Mouse (Mus musculus) cortical plate, adult 2 months (tissue): Measurements from ENCODE around the gene Ndufs7. TPM values are rescaled to one million over a fixed set of nuclear protein-coding genes. Genes with fewer than 3 reads are reported as not detected.

Source experiments
- H3K27ac ChIP-seq: fragments of 200-500 bp; 2 replicates; pipeline ENCODE4 v1.5.1; 2012; ENCODE audit warnings: low read length, control low read depth, inconsistent platforms; ENCODE audit not compliant: insufficient read depth
- H3K4me1 ChIP-seq: fragments of 200-500 bp; 2 replicates; pipeline ENCODE4 v1.6.1; 2011; ENCODE audit warnings: low read length; ENCODE audit not compliant: control insufficient read depth, insufficient read depth
- H3K4me3 ChIP-seq: fragments of 200-500 bp; 2 replicates; pipeline ENCODE4 v1.5.1; 2011; ENCODE audit warnings: mild to moderate bottlenecking, low read length, control low read depth; ENCODE audit not compliant: insufficient read depth
- CTCF ChIP-seq: fragments of 200-500 bp; IDR thresholded peaks from 2 replicates; pipeline ENCODE4 v1.5.1; 2011; ENCODE audit warnings: mild to moderate bottlenecking, control low read depth, low read length; ENCODE audit not compliant: insufficient read depth; ENCODE audit errors: extremely low read depth
- POLR2A ChIP-seq: fragments of 200-500 bp; IDR thresholded peaks from 2 replicates; pipeline ENCODE4 v1.6.1; 2011; ENCODE audit warnings: mild to moderate bottlenecking, low read length, control low read depth; ENCODE audit not compliant: insufficient read depth; ENCODE audit errors: extremely low read depth
- polyA plus RNA-seq: library from polyadenylated mRNA; depleted of rRNA; stranded (reverse); fragments of >200 nt; gene quantifications from 2 replicates; pipeline ENCODE4 v1.2.3, GENCODE M21; 2012

The Ndufs7 gene
- polyA plus RNA-seq, 1 experiment = 424 TPM

DNA sequence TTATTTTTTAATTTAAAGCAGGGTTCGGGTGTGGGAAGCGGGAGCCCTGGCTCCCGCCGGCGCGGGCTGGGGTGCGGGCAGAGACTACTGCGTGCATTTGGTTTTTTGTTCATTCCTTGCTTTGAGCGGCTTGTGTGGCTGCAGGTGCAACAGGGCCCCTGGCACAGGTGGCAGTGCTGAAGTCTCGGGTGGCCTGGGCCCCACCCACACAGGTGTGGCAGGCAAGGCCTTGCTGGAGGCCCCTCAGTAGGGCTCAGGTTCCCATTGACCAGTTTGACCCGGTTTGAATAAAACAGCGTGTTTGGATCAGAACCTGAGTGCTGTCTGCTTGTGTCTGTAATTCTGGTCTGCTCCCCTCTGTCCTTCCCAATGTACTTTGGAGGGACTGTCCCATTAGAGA is 39.2 kb downstream of the Ndufs7 start:
- Histone ChIP-seq H3K4me3 (no peak overlapping the region), H3K27ac (no peak overlapping the region), H3K4me1 (no peaks in the 10 kb centered on the region)
- TF ChIP-seq CTCF = no peak
- no peak for TF ChIP-seq POLR2A

DNA sequence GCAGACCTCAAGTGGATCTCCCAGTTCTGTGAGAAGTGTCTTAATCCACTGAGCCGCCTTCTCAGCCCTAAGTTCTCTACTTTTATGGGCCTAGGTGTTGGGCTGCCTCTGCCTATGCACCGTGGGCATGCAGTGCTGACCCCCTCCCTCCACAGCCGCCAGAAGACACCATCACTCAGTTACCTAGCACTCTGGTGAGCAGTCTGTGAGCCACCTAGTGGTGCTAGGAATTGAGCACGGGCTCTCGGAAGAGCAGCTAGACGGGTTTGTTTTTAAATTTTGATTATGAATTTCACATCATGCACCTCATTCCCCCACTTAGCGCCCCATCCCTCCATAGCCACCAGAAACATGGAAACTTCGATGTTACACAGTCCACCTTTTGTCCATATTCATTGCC is 39.7 kb downstream of the Ndufs7 start:
- Histone ChIP-seq H3K4me1 (no peaks in the 10 kb centered on the region), H3K27ac (no peak overlapping the region), H3K4me3 (no peak overlapping the region)
- peak; percentile 16; the same call in 1 of the 2 replicates for TF ChIP-seq CTCF
- no peak for TF ChIP-seq POLR2A

DNA sequence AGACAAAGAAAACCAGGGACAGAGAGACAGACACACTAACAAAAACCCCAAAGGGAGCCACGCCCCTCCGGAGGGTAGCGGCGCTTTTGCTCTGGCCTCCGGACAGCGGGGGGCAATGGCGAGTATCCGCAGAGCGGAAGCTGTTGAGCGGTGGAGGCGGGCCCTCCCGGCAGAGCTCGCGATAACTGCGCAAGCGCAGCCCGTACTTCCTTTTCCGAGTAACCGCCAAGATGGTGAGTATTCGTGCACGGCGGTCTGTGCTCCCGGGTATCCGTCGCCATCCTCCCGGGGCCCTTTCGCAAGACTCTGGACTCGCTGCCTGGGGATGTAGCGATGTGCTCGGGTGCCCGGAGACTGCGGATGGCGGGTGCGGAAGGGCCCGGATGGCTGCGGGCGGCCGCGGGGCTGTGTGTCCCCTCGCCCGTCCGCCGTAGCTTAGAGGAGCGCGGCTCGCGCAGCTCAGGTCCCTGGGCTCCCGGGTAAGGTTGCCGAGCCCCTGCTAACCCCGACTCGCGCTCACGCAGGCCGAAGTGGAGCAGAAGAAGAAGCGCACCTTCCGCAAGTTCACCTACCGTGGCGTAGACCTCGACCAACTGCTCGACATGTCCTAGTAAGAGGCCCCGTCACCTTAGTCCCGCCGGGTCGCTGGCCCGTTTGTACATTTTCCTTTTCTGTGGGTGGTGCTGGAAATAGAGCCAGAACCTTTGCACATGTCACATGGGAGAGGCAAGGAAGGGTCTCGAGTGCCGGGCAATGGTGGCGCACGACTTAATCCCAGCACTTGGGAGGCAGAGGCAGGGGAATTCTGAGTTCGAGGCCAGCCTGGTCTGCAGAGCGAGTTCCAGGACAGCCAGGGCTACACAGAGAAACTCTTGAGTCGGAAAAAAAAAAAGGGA is 43.6 kb downstream of the Ndufs7 start, which contains the start of gene Rps15:
Gene Rps15, plus strand, starts transcription at position 203 of the 896 bp plus-strand sequence.
- TF ChIP-seq POLR2A (peak; percentile 99), CTCF (no peak)
- peak within 1 kb of the TSS; percentile 95 for H3K4me3 ChIP-seq
- H3K4me1 ChIP-seq = peaks cover 4% of the 10 kb centered on the region
- peak within 1 kb of the TSS; percentile 67 for H3K27ac ChIP-seq

GRCm38 (mm10) chr10:80293325-80293724 is 44.4 kb downstream of the Ndufs7 start:
- Histone ChIP-seq H3K4me3 (peak overlapping the region; percentile 95), H3K27ac (no peak overlapping the region), H3K4me1 (peaks cover 6% of the 10 kb centered on the region)
- TF ChIP-seq CTCF (no peak), POLR2A (no peak)

GRCm38 (mm10) chr10:80294311-80294710 is 45.4 kb downstream of the Ndufs7 start:
- TF ChIP-seq POLR2A (no peak), CTCF (no peak)
- Histone ChIP-seq H3K27ac (no peak overlapping the region), H3K4me3 (no peak overlapping the region), H3K4me1 (peaks cover 7% of the 10 kb centered on the region)

DNA sequence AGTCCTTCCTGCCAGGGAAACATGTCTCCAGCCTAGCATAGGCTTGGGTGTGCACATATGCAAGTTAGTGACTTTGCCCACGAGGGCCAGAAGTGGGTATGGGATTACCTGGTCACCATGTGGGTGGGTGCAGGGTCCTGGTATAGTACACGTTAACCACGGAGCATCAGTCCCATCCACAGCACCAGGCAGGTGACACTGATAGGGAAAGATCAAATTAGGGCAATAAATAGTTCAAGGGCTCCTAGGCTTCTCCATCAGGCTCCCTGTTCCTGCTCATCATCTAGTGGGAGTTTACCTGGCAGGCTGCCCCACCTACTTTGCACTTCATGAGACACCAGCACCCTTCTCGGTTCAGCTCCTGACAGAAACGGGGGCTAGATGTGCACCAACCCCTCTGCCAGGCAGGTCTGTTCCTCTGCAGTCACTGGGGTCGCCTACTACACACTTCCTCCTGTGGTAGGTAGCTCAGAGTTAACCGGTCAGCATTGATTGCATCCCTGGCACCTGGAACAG is 45.9 kb downstream of the Ndufs7 start:
- Histone ChIP-seq H3K4me1 (peaks cover 7% of the 10 kb centered on the region), H3K27ac (no peak overlapping the region), H3K4me3 (no peak overlapping the region)
- TF ChIP-seq POLR2A (0 out of 2 replicates have a peak, but pooled peaks have one; percentile 17), CTCF (no peak)

GRCm38 (mm10) chr10:80295618-80296425 is 46.9 kb downstream of the Ndufs7 start, which contains the start of gene Apc2:
Gene Apc2 (plus strand): TSS chr10:80295977.
- Histone ChIP-seq H3K4me1 (peaks cover 7% of the 10 kb centered on the region), H3K27ac (peak within 1 kb of the TSS; percentile 86), H3K4me3 (peak within 1 kb of the TSS; percentile 79)
- TF ChIP-seq POLR2A (peak; percentile 49; the same call in 1 of the 2 replicates), CTCF (peak; percentile 67)

DNA sequence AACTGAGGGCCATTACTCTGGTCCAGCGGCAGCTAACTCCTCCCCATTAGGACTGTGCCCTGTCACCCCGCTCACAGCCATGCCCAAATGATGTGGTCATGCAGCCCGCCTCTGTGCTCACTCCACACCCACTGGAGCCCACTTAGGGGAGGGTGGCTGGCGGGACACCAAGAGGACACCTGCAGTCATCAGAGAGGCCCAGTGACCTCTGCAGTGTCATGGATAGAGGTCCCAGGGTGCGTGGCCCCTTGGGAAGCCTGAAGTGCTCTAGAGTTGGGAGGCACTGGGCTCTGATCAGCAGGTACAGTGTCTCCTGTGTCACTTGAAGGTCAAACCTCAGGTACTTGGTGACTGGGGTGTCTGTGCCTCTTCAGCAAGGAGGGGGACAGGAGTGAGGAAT is 47.9 kb downstream of the Ndufs7 start:
- H3K4me3 ChIP-seq = peak overlapping the region; percentile 79
- peak overlapping the region; percentile 86 for H3K27ac ChIP-seq
- peaks cover 13% of the 10 kb centered on the region for H3K4me1 ChIP-seq
- TF ChIP-seq POLR2A = no peak
- no peak for TF ChIP-seq CTCF

DNA sequence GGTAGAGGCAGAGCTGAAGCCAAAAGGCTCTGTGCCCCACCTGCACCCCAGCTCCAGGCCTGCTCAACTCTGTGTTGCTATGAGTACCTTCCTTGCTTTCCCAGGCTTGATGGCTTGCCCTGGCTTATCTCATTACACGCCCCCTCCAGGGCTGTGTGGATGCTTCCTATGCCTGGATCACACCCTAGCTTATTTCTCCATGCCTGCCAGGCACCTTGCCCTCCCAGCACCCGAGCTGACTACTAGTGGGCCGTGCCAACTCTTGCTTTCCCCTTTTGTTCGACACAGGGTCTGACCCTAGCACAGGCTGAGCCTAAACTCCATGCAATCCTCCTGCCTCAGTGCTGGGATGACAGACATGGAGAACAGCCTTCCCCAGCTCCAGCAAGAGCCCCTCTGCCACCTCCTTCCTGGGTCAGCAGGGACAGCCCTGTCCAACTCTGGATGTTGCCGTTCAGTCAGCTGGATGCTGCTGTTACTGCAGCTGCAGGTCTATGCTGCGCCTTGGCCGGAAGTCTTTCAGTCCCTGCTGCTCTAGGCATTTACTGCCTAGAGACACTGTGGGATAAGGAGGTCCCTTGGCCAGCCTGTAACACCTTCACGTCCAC is 48.7 kb downstream of the Ndufs7 start:
- H3K4me1 ChIP-seq = peaks cover 15% of the 10 kb centered on the region
- peak overlapping the region; percentile 86 for H3K27ac ChIP-seq
- TF ChIP-seq CTCF = no peak
- TF ChIP-seq POLR2A = no peak
- H3K4me3 ChIP-seq = peak overlapping the region; percentile 79; the same call in 1 of the 2 replicates
